Mouse (Mus musculus) stomach, embryonic 15.5 days (tissue): ENCODE results near the gene Ecm2. TPM values are rescaled to one million over a fixed set of nuclear protein-coding genes. Genes with fewer than 3 reads are reported as not detected.

Experiments used
- ATAC-seq: fragments of 200-750 bp; cut with Nextera tagmentation; 2 replicates; pipeline ENCODE4 v1.8.0; 2017; ENCODE audit warnings: low read depth, moderate number of reproducible peaks, moderate TSS enrichment; ENCODE audit not compliant: insufficient read depth, low FRiP score
- H3K27ac ChIP-seq: fragments of 300-500 bp; sonication (generic); 2 replicates; pipeline ENCODE4 v1.5.1; 2015; ENCODE audit warnings: mild to moderate bottlenecking, inconsistent platforms
- H3K27me3 ChIP-seq: fragments of 300-500 bp; sonication (generic); replicated peaks from 2 replicates; pipeline ENCODE4 v1.6.1; 2015; ENCODE audit warnings: inconsistent platforms
- H3K36me3 ChIP-seq: fragments of 300-500 bp; sonication (generic); 2 replicates; pipeline ENCODE4 v1.6.1; 2015; ENCODE audit warnings: inconsistent platforms
- H3K4me1 ChIP-seq: fragments of 300-500 bp; sonication (generic); 2 replicates; pipeline ENCODE4 v1.6.1; 2015; ENCODE audit warnings: inconsistent platforms
- H3K4me2 ChIP-seq: fragments of 300-500 bp; sonication (generic); 2 replicates; pipeline ENCODE4 v1.6.1; 2015; ENCODE audit warnings: mild to moderate bottlenecking, inconsistent platforms
- H3K4me3 ChIP-seq: fragments of 300-500 bp; sonication (generic); replicated peaks from 2 replicates; pipeline ENCODE4 v1.5.1; 2015; ENCODE audit warnings: inconsistent platforms
- H3K9ac ChIP-seq: fragments of 300-500 bp; sonication (generic); 2 replicates; pipeline ENCODE4 v1.6.1; 2015; ENCODE audit warnings: inconsistent platforms
- H3K9me3 ChIP-seq: fragments of 300-500 bp; sonication (generic); 2 replicates; pipeline ENCODE4 v1.6.1; 2016; ENCODE audit warnings: inconsistent platforms
- WGBS: fragments of 180-500 bp; shearing (Covaris S2); methylation state at CpG from one replicate; pipeline ENCODE4 v1.1.7; 2015; 5-methylcytosine and 5-hydroxymethylcytosine counted together
- polyA plus RNA-seq: library from polyadenylated mRNA; unstranded; fragments of >200 nt; fragmentation: Nextera tagmentation; extraction: Ambion mirVana; gene quantifications from 2 replicates; pipeline ENCODE4 v1.2.1, GENCODE M21; 2015

The Ecm2 gene
- polyA plus RNA-seq, 1 experiment from 2014 or later: 0.98 TPM

- ATAC-seq: no peak
- Histone ChIP-seq H3K4me1 (no peaks in the 10 kb centered on the region), H3K9me3 (no peaks in the 10 kb centered on the region), H3K9ac (no peak overlapping the region), H3K27ac (no peak overlapping the region), H3K4me3 (no peak overlapping the region), H3K36me3 (no peaks in the 10 kb centered on the region), H3K4me2 (no peak overlapping the region), H3K27me3 (no peaks in the 10 kb centered on the region)
- 54% methylated on average over 1 of the region's 1 CpGs for WGBS
Observed at GRCm38 (mm10) chr13:49556924-49557323, 52.3 kb downstream of the Ecm2 start.

DNA sequence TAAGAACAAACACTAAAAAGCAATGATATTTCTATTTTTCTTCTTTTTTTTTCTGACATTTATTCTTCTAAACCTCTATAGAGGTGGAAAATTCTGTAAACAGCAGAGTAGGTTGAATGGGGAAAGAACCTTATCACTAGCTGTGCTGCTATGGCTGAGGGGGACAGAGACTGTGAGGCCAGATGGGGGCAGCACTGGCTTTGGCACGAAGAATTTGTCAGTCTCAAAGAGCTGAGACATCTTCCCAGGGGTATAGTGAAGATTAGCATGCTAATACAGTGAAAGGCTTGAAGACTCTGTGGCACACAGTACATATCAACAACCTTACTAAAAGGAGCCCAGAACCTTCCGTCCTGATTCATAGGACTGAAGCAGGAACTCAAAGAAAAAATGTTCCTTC lies 54.6 kb downstream of the Ecm2 start:
- ATAC-seq: no peak
- no peak overlapping the region for H3K9ac ChIP-seq
- H3K27ac ChIP-seq: no peak overlapping the region
- no peaks in the 10 kb centered on the region for H3K27me3 ChIP-seq
- H3K9me3 ChIP-seq: no peaks in the 10 kb centered on the region
- H3K36me3 ChIP-seq: no peaks in the 10 kb centered on the region
- no peaks in the 10 kb centered on the region for H3K4me1 ChIP-seq
- WGBS: 44% methylated on average over 2 of the region's 2 CpGs
- no peak overlapping the region for H3K4me2 ChIP-seq
- no peak overlapping the region for H3K4me3 ChIP-seq

DNA sequence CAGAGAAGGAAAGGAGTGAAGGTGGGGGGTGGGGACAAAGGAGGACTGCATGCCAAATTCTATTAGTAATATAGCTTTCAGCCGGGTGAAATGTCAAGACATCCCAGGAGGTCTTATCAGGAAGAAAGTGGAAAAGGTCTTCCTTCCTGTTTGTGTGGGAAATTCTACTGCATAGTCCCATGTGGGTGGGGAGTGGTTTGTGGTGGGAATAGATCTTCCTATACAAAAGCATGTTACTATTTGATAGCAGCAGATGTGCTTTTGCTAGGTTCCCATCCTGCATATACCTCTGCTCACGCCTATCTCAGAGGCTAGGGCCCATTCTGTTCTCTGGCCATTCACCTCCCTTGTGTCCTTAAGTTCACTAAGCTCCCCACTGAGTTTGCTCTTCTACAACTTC lies 56.3 kb downstream of the Ecm2 start:
- no peaks in the 10 kb centered on the region for H3K4me1 ChIP-seq
- H3K4me2 ChIP-seq: no peak overlapping the region
- no peaks in the 10 kb centered on the region for H3K27me3 ChIP-seq
- ATAC-seq: no peak
- H3K4me3 ChIP-seq: no peak overlapping the region
- H3K36me3 ChIP-seq: no peaks in the 10 kb centered on the region
- no peaks in the 10 kb centered on the region for H3K9me3 ChIP-seq
- no peak overlapping the region for H3K27ac ChIP-seq
- WGBS: 47% methylated on average over 2 of the region's 2 CpGs
- H3K9ac ChIP-seq: no peak overlapping the region

GRCm38 (mm10) chr13:49564347-49564746 lies 59.7 kb downstream of the Ecm2 start:
- H3K9ac ChIP-seq: no peak overlapping the region
- H3K27me3 ChIP-seq: no peaks in the 10 kb centered on the region
- no peaks in the 10 kb centered on the region for H3K9me3 ChIP-seq
- WGBS: 83% methylated on average over 1 of the region's 1 CpGs
- H3K4me1 ChIP-seq: no peaks in the 10 kb centered on the region
- no peak overlapping the region for H3K4me3 ChIP-seq
- no peak overlapping the region for H3K27ac ChIP-seq
- no peak overlapping the region for H3K4me2 ChIP-seq
- no peak for ATAC-seq
- no peaks in the 10 kb centered on the region for H3K36me3 ChIP-seq

DNA sequence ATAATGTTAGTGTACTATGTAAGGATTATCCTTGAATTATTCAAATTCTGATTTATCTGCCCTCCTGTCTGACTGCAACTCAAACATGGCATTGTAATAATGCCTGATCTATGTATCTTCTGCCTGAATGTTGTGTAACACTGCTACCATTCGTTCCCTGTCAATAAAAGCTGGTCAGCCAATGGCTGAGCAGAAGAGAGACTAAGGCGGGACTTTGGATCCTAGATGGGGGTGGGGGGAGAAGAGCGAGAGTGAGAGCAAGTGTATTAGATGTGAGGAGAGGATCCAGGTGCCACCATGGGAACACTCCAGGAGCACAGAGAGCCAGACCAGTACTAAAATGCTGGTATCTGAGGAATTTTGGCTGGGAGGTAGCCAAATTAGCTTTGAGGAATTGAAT lies 65.8 kb downstream of the Ecm2 start:
- WGBS: 80% methylated on average over 3 of the region's 3 CpGs
- Histone ChIP-seq H3K9me3 (no peaks in the 10 kb centered on the region), H3K9ac (no peak overlapping the region), H3K36me3 (no peaks in the 10 kb centered on the region), H3K4me3 (no peak overlapping the region), H3K4me2 (no peak overlapping the region), H3K27me3 (no peaks in the 10 kb centered on the region), H3K27ac (no peak overlapping the region), H3K4me1 (no peaks in the 10 kb centered on the region)
- ATAC-seq: no peak

GRCm38 (mm10) chr13:49571418-49571817 lies 66.8 kb downstream of the Ecm2 start:
- Histone ChIP-seq H3K4me3 (no peak overlapping the region), H3K4me1 (no peaks in the 10 kb centered on the region), H3K27ac (no peak overlapping the region), H3K36me3 (no peaks in the 10 kb centered on the region), H3K4me2 (no peak overlapping the region), H3K9ac (no peak overlapping the region), H3K27me3 (no peaks in the 10 kb centered on the region), H3K9me3 (no peaks in the 10 kb centered on the region)
- ATAC-seq: no peak
- WGBS: 69% methylated on average over 2 of the region's 2 CpGs

DNA sequence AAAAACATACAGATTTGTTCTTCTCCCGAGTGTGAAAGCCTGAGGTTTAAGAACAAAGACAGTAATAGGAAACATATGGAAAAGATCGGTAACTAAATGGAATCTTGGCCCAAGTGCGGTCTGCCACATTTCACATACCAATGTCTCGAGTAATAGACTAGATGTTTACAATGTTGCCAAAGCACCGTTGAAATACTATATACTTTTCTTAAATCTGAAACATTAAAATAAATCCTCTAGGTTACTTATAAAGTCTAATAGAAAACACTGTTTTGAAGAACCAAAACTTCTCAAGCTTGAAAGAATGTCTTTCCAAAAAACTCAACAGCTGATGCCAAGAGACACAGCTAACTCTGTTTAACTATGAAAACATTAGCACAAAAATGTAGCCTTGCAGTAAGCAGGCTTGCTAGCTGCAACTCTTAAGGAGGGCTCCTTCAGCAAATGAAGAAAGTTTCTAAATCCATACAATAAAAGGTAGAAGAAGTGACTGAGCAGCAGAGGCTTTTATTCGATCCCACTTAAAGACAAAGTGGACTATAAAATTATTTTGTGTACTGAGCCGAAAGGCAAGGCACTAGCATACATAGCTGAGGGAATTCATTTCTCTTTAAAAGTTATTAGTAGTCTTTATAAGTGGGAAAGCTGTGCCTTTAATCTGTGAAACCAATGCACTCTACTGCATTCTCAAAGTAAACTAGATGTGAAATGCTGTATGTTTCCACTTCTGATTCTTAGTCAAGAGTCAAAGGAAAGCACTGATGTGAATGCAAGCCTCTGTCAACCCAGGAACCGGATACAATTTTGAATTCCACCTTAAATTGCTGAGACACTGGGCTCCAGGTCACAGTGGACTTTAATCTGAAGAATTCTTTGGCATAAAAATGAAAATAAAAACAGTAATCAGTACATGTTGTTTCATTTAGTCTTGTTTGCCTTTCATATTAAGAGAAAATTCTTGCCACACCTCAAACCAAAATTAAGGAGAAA lies 77.2 kb downstream of the Ecm2 start, which contains the start of gene Omd:
Gene Omd, plus strand, starts transcription at position 922 of the 990 bp plus-strand sequence.
- peak; percentile 53; the same call in 1 of the 2 replicates for ATAC-seq
- WGBS: 38% methylated on average over 8 of the region's 8 CpGs
- Histone ChIP-seq H3K4me2 (peak within 1 kb of the TSS; percentile 19; the same call in 1 of the 2 replicates), H3K9ac (no peak within 1 kb of the TSS), H3K4me3 (no peak within 1 kb of the TSS), H3K27ac (peak within 1 kb of the TSS; percentile 90), H3K4me1 (no peaks in the 10 kb centered on the region), H3K27me3 (no peaks in the 10 kb centered on the region), H3K36me3 (no peaks in the 10 kb centered on the region), H3K9me3 (no peaks in the 10 kb centered on the region)

Other genes with a start within 250 kb of the Ecm2 start
- 0.40 and 0.65 TPM in 2 replicates for gene Fgd3, start 184.5 kb upstream of the Ecm2 start, polyA plus RNA-seq
- 23.5 and 26.2 TPM in 2 replicates for gene Bicd2, start 163.2 kb upstream of the Ecm2 start, polyA plus RNA-seq
- gene Ippk, start 83.6 kb upstream of the Ecm2 start, polyA plus RNA-seq: 17.3 and 20.9 TPM in 2 replicates
- 1.1 and 2.6 TPM in 2 replicates for gene Tes3-ps, start 11.5 kb upstream of the Ecm2 start, polyA plus RNA-seq
- 52.1 and 63.9 TPM in 2 replicates for gene Aspn, start 39.6 kb downstream of the Ecm2 start, polyA plus RNA-seq
- 0.81 and 0.90 TPM in 2 replicates for gene Omd, start 77.7 kb downstream of the Ecm2 start, polyA plus RNA-seq
- gene Ogn, start 103.2 kb downstream of the Ecm2 start, polyA plus RNA-seq: 96.0 and 101 TPM in 2 replicates
- gene Cenpp, start 148.0 kb downstream of the Ecm2 start, polyA plus RNA-seq: 24.1 and 25.9 TPM in 2 replicates
- gene Nol8, start 148.3 kb downstream of the Ecm2 start, polyA plus RNA-seq: 13.4 and 17.5 TPM in 2 replicates
- 71.4 and 74.9 TPM in 2 replicates for gene Iars, start 177.3 kb downstream of the Ecm2 start, polyA plus RNA-seq